ENCODE assay signal across 24 mouse cellular contexts in the genomic region with DNA sequence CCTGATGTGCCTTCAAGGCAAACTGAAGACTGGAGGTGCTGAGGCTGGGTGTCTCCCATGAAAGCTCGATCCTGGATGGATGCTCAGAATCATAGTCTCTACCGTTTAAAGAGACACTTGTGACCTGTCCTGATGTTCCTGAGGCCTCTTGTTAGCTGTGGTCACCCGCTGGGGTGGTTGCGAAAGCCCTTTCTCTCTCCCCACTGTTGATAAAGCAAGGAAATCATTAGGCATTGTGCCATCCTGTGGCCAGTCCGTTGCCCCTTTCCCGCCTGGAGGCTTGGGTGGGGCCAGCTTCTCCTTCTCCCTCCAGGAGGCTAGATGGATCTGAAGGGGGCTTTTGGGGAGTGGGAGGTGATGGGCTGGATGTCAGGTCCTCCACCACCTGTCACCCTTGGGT. TPM values are rescaled to one million over a fixed set of nuclear protein-coding genes. Genes with fewer than 3 reads are reported as not detected.
DNase-seq lines count a peak whose midpoint lies in the region; ATAC-seq and TF ChIP-seq lines count a peak whose summit lies in the region.
"Had no signal": no experiment of that assay in that cellular context is flagged by ENCODE, and none has a peak within 500 bp of the region (broad histone marks: within the 10 kb centered on the region; RNA-seq: fewer than 3 reads in every experiment).

No protein-coding gene starts in this region.

- H3K4me1 ChIP-seq in liver, postnatal 0 days (ENCODE audit: insufficient read depth) = peaks cover 31% of the 10 kb centered on the region
- no peaks in the 10 kb centered on the region; the same call in 1 of the 2 replicates for H3K4me1 ChIP-seq in midbrain, embryonic 11.5 days (ENCODE audit: control insufficient read depth, insufficient read depth, low read length)
- H3K4me1 ChIP-seq: forebrain, embryonic 15.5 days; midbrain, embryonic 15.5 days had no signal

- TF ChIP-seq EP300 in liver, postnatal 0 days (IDR thresholded peaks at IDR 0.05; ENCODE audit: low read depth) = 0 out of 2 replicates have a peak, but pooled peaks have one; percentile 13

- TF ChIP-seq CTCF in C2C12 (IDR thresholded peaks at IDR 0.05; ENCODE audit: control insufficient read depth, insufficient read depth, insufficient read length) = no peak
- peak; percentile 23 for TF ChIP-seq CTCF in liver, postnatal 0 days (IDR thresholded peaks at IDR 0.05; ENCODE audit: low read depth)

- H3K4me3 ChIP-seq in C2C12 (ENCODE audit: insufficient read depth, poor library complexity, severe bottlenecking) = no peak overlapping the region
- no peak overlapping the region for H3K4me3 ChIP-seq in liver, postnatal 0 days (ENCODE audit: low read depth, low read length)
- H3K4me3 ChIP-seq in midbrain, embryonic 11.5 days (ENCODE audit: low read depth, low read length) = no peak overlapping the region
- H3K4me3 ChIP-seq: forebrain, embryonic 15.5 days; hindbrain, embryonic 10.5 days; lung, embryonic 15.5 days; midbrain, embryonic 15.5 days had no signal

- H3K27ac ChIP-seq in liver, postnatal 0 days (ENCODE audit: low read depth) = peak overlapping the region; percentile 71
- H3K27ac ChIP-seq in midbrain, embryonic 11.5 days (ENCODE audit: low read depth, low read length) = no peak overlapping the region
- H3K27ac ChIP-seq: forebrain, embryonic 15.5 days; hindbrain, embryonic 10.5 days; lung, embryonic 15.5 days; midbrain, embryonic 15.5 days had no signal

- peak; percentile 82 for DNase-seq in 416B (ENCODE audit: low read depth)
- DNase-seq in liver, postnatal 0 days = peak; percentile 74
- no peak for DNase-seq in midbrain, embryonic 11.5 days (ENCODE audit: low spot score, missing footprints)
- DNase-seq in ovary, postnatal 36 days (ENCODE audit: low spot score) = no peak
- DNase-seq: adrenal gland, adult 2 months; cerebellum, adult 2 months; cerebellum, postnatal 25 days; embryo, embryonic 11 days; heart, adult 11 months; kidney, adult 9 months; kidney, postnatal 4 days; right cerebral cortex, adult 18-20 months; thymus, adult 18-20 months; thymus, postnatal 4 days had no signal

- H3K36me3 ChIP-seq in C2C12 (ENCODE audit: control insufficient read depth, insufficient read depth) = no peaks in the 10 kb centered on the region
- H3K36me3 ChIP-seq in liver, postnatal 0 days (replicated peaks; ENCODE audit: insufficient read depth, low read length) = no peaks in the 10 kb centered on the region
- H3K36me3 ChIP-seq in midbrain, embryonic 11.5 days (ENCODE audit: control insufficient read depth, insufficient read depth, low read length) = no peaks in the 10 kb centered on the region
- H3K36me3 ChIP-seq: forebrain, embryonic 15.5 days; hindbrain, embryonic 10.5 days; lung, embryonic 15.5 days; midbrain, embryonic 15.5 days had no signal

- no peaks in the 10 kb centered on the region for H3K79me3 ChIP-seq in C2C12 (ENCODE audit: low read depth)

- H3ac ChIP-seq in C2C12 (ENCODE audit: control insufficient read depth, insufficient read length, low read depth) = no peak overlapping the region

- no peak overlapping the region for H3K9ac ChIP-seq in liver, postnatal 0 days (replicated peaks)
- H3K9ac ChIP-seq in midbrain, embryonic 11.5 days (ENCODE audit: low read length) = no peak overlapping the region
- H3K9ac ChIP-seq: forebrain, embryonic 15.5 days; lung, embryonic 15.5 days; midbrain, embryonic 15.5 days had no signal

- peak; percentile 72 for ATAC-seq in granulocyte monocyte progenitor cell, adult 5-6 weeks (replicated peaks; ENCODE audit: poor library complexity, severe bottlenecking)
- ATAC-seq in liver, postnatal 0 days = peak; percentile 75
- no peak for ATAC-seq in midbrain, embryonic 11.5 days (ENCODE audit: low FRiP score)
- no peak for ATAC-seq in erythroid progenitor cell, adult 5-6 weeks (replicated peaks; ENCODE audit: low FRiP score, poor library complexity, severe bottlenecking)
- ATAC-seq: forebrain, embryonic 15.5 days; hindbrain, embryonic 16.5 days; midbrain, embryonic 15.5 days; Patski had no signal

- 0 out of 2 replicates have a peak overlapping the region, but pooled peaks have one; percentile 29 for H3K4me2 ChIP-seq in liver, postnatal 0 days (ENCODE audit: low read depth, low read length)
- H3K4me2 ChIP-seq in midbrain, embryonic 11.5 days = no peak overlapping the region
- H3K4me2 ChIP-seq: forebrain, embryonic 15.5 days; heart, embryonic 11.5 days; lung, embryonic 15.5 days; midbrain, embryonic 15.5 days had no signal

- H3K9me3 ChIP-seq in liver, postnatal 0 days (ENCODE audit: low read length) = no peaks in the 10 kb centered on the region
- H3K9me3 ChIP-seq in midbrain, embryonic 11.5 days (ENCODE audit: control insufficient read depth, low read length) = no peaks in the 10 kb centered on the region
- H3K9me3 ChIP-seq: forebrain, embryonic 15.5 days; hindbrain, embryonic 10.5 days; lung, embryonic 15.5 days; midbrain, embryonic 15.5 days had no signal

- H3K27me3 ChIP-seq in C2C12 (ENCODE audit: control insufficient read depth, insufficient read depth, insufficient read length) = no peaks in the 10 kb centered on the region
- H3K27me3 ChIP-seq in liver, postnatal 0 days (ENCODE audit: insufficient read depth, low read length) = no peaks in the 10 kb centered on the region
- no peaks in the 10 kb centered on the region for H3K27me3 ChIP-seq in midbrain, embryonic 11.5 days (ENCODE audit: control insufficient read depth, insufficient read depth, low read length)
- H3K27me3 ChIP-seq: forebrain, embryonic 15.5 days; lung, embryonic 15.5 days; midbrain, embryonic 15.5 days; Patski had no signal

- 30% methylated on average over 6 of the region's 6 CpGs for WGBS in liver, postnatal 0 days (ENCODE audit: insufficient replicate concordance)
- 72% methylated on average over 6 of the region's 6 CpGs for WGBS in midbrain, embryonic 11.5 days

- no peaks in the 10 kb centered on the region for H3K79me2 ChIP-seq in C2C12 (ENCODE audit: control insufficient read depth, insufficient read depth)

TF ChIP-seq in C2C12, 6 proteins besides CTCF, POLR2A, EP300 and RAD21:
- TF ChIP-seq FOSL1 (IDR thresholded peaks at IDR 0.05; ENCODE audit: insufficient read depth, low read length, poor library complexity, severe bottlenecking) = no peak
- TF ChIP-seq MAX (IDR thresholded peaks at IDR 0.05) = no peak
- TF ChIP-seq CEBPB (IDR thresholded peaks at IDR 0.05; ENCODE audit: low read depth) = peak; percentile 61
TF ChIP-seq in C2C12: peak in this region for 1.

RNA-seq across cellular contexts. Expression of a gene that starts 21.0 kb away (rescaled TPM):
- polyA plus RNA-seq in C2C12 (2012; fragmentation: generic; extraction: Trizol) = 34.5 TPM
- 24.7 and 28.9 TPM in 2 replicates for total RNA-seq in granulocyte monocyte progenitor cell, adult 5-6 weeks (2014; fragmentation: Nextera tagmentation)
- total RNA-seq in granulocyte monocyte progenitor cell, adult 5-6 weeks (2017) = 13.4 and 13.6 TPM in 2 replicates
- 9.8 and 10.1 TPM in 2 replicates for polyA plus RNA-seq in liver, postnatal 0 days (2015; fragmentation: Nextera tagmentation; extraction: Ambion mirVana)
- 25.1 and 31.5 TPM in 2 replicates for polyA plus RNA-seq in midbrain, embryonic 11.5 days (2014; fragmentation: Nextera tagmentation; extraction: Ambion mirVana)
- 23.9 and 27.0 TPM in 2 replicates for total RNA-seq in erythroid progenitor cell, adult 5-6 weeks (2015; ENCODE audit: low replicate concordance)
- 16.9 and 19.5 TPM in 2 replicates for total RNA-seq in erythroid progenitor cell, adult 5-6 weeks (2017; ENCODE audit: low replicate concordance)

RNA-seq across cellular contexts. Expression of a gene that starts 21.9 kb away (rescaled TPM):
- 23.8 TPM for polyA plus RNA-seq in C2C12 (2012; fragmentation: generic; extraction: Trizol)
- total RNA-seq in granulocyte monocyte progenitor cell, adult 5-6 weeks (2014; fragmentation: Nextera tagmentation) = 11.8 and 15.7 TPM in 2 replicates
- 17.8 and 27.5 TPM in 2 replicates for total RNA-seq in granulocyte monocyte progenitor cell, adult 5-6 weeks (2017)
- polyA plus RNA-seq in liver, postnatal 0 days (2015; fragmentation: Nextera tagmentation; extraction: Ambion mirVana) = 27.5 and 43.6 TPM in 2 replicates
- 2.3 and 2.5 TPM in 2 replicates for polyA plus RNA-seq in midbrain, embryonic 11.5 days (2014; fragmentation: Nextera tagmentation; extraction: Ambion mirVana)
- 6.3 and 6.5 TPM in 2 replicates for total RNA-seq in erythroid progenitor cell, adult 5-6 weeks (2015; ENCODE audit: low replicate concordance)
- 4.4 and 8.4 TPM in 2 replicates for total RNA-seq in erythroid progenitor cell, adult 5-6 weeks (2017; ENCODE audit: low replicate concordance)

RNA-seq across cellular contexts. Expression of a gene that starts 49.3 kb away (rescaled TPM):
- polyA plus RNA-seq in C2C12 (2012; fragmentation: generic; extraction: Trizol) = 0.44 TPM
- 4.6 and 11.6 TPM in 2 replicates for total RNA-seq in granulocyte monocyte progenitor cell, adult 5-6 weeks (2014; fragmentation: Nextera tagmentation)
- not detected in 2 replicates for total RNA-seq in granulocyte monocyte progenitor cell, adult 5-6 weeks (2017)
- 1.7 and 2.4 TPM in 2 replicates for polyA plus RNA-seq in liver, postnatal 0 days (2015; fragmentation: Nextera tagmentation; extraction: Ambion mirVana)
- polyA plus RNA-seq in midbrain, embryonic 11.5 days (2014; fragmentation: Nextera tagmentation; extraction: Ambion mirVana) = 5.8 and 5.9 TPM in 2 replicates
- total RNA-seq in erythroid progenitor cell, adult 5-6 weeks (2015; ENCODE audit: low replicate concordance) = not detected in 2 replicates
- total RNA-seq in erythroid progenitor cell, adult 5-6 weeks (2017; ENCODE audit: low replicate concordance) = not detected in 2 replicates

Comparison
In these comparisons a context has a peak if more than half of its experiments do, and no peak if none do; other contexts are left out.
1. DNase-seq: peak in 416B (single experiment) and liver, postnatal 0 days (single experiment); none in midbrain, embryonic 11.5 days (single experiment) and ovary, postnatal 36 days (single experiment).
2. ATAC-seq: peak in granulocyte monocyte progenitor cell, adult 5-6 weeks (single experiment) and liver, postnatal 0 days (single experiment); none in midbrain, embryonic 11.5 days (single experiment) and erythroid progenitor cell, adult 5-6 weeks (single experiment).